Mouse (Mus musculus) brown adipose tissue, adult 24 weeks (tissue): ENCODE results near the gene Sgpl1. TPM values are rescaled to one million over a fixed set of nuclear protein-coding genes. Genes with fewer than 3 reads are reported as not detected.
A peak's percentile ranks its signal among the peaks of the same experiment; 100 is the strongest.
"Not testable (repeated sequence)": the region's sequence is repeated elsewhere in the genome, so short reads cannot be mapped to it uniquely, and the experiment has no call there.

Experiments used
- H3K27ac ChIP-seq: fragments of 200-500 bp; replicated peaks from 2 replicates; pipeline ENCODE4 v1.5.1; 2012; ENCODE audit warnings: low read depth, mild to moderate bottlenecking, low read length
- H3K4me1 ChIP-seq: fragments of 200-500 bp; 2 replicates; pipeline ENCODE4 v1.6.1; 2012; ENCODE audit warnings: low read length, mixed read lengths; ENCODE audit not compliant: control insufficient read depth, insufficient read depth, insufficient read length
- H3K4me3 ChIP-seq: fragments of 200-500 bp; 2 replicates; pipeline ENCODE4 v1.5.1; 2012; ENCODE audit warnings: low read depth, mild to moderate bottlenecking, low read length, moderate library complexity; ENCODE audit not compliant: insufficient read depth
- polyA plus RNA-seq: library from polyadenylated mRNA; stranded (reverse); fragments of >200 nt; gene quantifications from 2 replicates; pipeline ENCODE4 v1.2.4, GENCODE M21; 2012; ENCODE audit not compliant: missing spikeins, insufficient read depth, insufficient read length

The Sgpl1 gene
- polyA plus RNA-seq, 1 experiment: 43.9 TPM

DNA sequence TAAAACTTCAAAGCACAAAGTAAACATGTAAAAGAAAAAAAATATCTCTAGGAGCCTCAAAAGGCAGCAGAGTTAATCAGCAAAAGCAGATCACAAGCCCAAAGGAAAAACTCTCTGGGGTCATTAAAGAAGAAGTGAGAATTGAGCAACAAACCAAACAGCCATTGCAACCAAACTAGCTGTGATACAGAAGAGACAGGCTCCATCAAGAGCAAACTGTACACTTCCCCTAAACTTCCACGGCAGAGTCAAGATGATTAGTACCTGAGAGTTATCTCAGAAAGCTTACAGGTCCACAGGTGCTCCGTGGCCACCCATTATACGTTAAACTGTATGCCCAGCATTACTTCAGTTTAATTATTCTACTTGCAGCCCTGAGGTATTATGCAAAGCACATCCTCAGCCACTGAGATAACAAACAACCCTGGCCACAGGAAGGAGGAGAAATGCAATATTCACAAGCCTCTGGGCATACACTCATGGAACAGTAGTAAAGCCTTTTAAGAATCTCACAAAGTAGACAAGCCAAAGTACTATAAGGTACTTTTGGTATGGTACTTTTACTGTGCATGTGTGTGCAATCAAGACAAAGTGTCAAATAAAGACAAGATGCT is 12.2 kb downstream of the Sgpl1 start:
- H3K4me1 ChIP-seq: peaks cover 2% of the 10 kb centered on the region
- no peak overlapping the region; the same call in 1 of the 2 replicates for H3K27ac ChIP-seq
- no peak overlapping the region for H3K4me3 ChIP-seq

DNA sequence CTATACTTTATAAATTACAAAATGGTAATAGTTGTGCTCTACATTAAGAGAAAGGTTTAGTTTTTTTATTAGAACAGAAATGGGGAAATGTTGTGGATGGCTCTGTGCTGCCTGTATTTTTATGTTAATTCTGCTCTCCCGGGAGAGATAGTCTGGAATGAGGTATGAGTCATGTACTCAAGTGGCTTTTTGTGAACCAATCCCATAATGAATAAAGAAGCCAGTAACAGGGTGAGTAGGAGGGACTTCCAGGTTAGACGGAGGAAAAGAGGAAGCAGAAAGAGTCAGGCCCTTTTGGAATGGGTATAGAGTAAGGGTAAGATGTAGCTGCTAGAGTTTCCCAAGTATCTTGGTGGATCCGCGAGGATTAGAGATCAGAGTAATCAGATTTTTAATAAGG is 13.5 kb downstream of the Sgpl1 start:
- peaks cover 2% of the 10 kb centered on the region; the same call in 1 of the 2 replicates for H3K4me1 ChIP-seq
- no peak overlapping the region for H3K27ac ChIP-seq
- no peak overlapping the region for H3K4me3 ChIP-seq

DNA sequence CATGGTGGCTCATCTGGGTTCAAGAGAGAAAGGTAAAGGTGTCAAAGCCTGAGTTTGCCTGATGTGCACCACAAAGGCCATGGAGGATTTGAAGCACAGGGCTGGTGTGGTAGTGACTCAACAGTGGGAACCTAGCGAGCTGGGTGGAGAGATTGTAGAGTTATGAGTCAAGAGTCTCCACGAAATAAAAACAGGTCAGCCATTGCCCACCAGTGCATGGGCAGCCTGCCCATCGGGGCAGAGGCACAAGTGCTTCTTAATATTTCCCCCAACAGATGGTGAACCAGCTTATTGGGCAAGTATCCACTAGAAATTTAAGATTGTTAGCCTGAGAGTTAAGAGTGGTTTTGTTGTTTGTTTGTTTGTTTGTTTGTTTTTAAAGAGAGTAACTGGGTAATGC is 16.5 kb downstream of the Sgpl1 start:
- Histone ChIP-seq H3K4me1 (peaks cover 2% of the 10 kb centered on the region; the same call in 1 of the 2 replicates), H3K4me3 (no peak overlapping the region), H3K27ac (no peak overlapping the region)

DNA sequence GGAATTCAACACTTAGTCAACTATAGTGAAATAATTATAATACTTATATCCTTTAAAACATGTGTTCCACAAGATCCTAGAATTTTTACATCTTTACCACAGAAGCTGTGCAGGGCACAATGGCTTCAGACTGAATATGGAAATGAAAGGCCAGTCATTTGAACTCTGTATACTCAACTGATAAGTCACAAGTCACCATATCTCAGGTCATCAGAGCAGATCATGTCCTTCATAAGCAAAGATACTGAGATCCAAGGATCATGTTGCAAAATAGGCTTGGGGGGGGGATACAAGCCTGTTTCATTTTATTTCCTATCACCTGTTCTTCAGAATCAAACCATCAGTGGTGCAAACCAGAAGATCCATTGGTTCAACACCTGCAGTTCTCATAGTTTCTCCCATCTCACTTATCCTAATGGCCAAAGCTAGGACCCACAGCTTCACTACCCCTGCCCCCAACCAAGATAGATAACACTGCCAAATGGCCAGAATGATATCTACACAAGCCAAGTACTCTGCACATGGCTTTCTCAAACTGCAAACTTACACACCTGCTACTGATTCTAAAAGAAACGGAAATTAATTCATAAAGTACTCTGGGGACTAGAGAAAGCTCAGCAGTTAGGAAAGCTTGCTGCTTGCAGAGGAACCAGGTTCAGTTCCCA is 18.7 kb downstream of the Sgpl1 start:
- Histone ChIP-seq H3K4me3 (no peak overlapping the region), H3K4me1 (peaks cover 2% of the 10 kb centered on the region; the same call in 1 of the 2 replicates), H3K27ac (no peak overlapping the region)

DNA sequence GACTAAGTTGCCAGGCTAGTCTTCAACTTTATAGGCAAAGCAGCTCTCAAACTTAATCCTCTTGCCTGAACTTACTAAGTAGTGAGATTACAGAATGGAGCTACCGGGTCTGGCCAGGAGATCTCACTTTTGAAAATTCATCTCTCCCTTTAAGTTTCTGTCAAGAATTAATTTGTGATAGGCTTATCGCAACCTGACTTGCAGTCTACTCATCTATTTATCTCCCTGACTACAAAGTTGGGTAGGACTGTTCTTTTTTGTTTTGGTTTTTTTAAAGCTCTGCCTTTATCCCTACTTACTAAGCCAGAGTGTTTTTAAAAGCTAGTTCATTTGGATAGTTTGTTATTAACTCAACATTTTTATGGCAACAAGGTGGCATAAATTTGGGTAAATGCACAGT is 23.0 kb downstream of the Sgpl1 start:
- Histone ChIP-seq H3K4me3 (no peak overlapping the region), H3K27ac (no peak overlapping the region), H3K4me1 (no peaks in the 10 kb centered on the region)

DNA sequence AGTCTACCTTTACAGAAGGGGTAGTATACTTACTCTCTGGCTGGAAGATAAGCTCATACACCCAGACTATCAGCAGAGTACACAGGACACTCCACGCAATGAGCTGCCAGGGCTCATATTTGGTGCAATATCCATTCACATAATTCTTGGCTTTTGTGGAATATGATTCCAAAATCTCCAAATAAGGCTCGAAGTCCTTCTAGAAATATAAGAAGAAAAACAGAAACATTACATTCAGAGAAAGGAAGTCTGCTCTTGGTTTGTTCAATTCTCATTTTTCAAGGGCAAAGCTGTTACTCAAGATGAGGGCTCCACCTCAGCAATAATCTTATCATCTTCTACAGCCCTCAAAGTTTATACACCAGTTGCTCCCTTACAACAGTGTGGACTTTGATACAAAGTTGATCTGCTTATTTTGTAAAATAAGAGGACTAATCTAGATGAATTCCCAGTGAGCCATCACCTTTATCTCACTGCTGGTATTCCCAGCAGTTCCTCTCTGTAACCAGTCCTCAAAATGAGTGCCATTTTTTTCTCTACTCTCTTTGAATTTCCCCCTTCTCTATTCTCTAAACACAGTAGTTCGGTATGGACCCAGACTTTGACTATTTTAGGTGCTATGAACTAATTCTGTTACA is 24.1 kb downstream of the Sgpl1 start:
- Histone ChIP-seq H3K4me3 (no peak overlapping the region), H3K4me1 (no peaks in the 10 kb centered on the region), H3K27ac (no peak overlapping the region)

DNA sequence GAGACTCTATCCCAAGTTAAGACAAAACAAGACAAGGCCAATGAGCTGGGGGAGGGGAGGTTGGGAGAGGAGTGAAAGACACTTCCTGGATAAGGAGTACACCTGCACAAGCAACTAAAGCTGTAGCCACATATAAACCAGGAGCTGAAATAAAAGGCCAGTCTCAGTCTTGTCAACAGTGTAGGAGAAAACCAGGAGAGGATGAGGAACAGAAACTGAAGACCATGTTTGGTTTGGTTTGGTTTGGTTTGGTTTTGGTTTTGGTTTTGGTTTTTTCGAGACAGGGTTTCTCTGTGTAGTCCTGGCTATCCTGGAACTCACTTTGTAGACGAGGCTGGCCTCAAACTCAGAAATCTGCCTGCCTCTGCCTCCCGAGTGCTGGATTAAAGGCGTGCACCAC is 25.8 kb downstream of the Sgpl1 start:
- not testable (repeated sequence) for H3K4me1 ChIP-seq, H3K27ac ChIP-seq, H3K4me3 ChIP-seq

DNA sequence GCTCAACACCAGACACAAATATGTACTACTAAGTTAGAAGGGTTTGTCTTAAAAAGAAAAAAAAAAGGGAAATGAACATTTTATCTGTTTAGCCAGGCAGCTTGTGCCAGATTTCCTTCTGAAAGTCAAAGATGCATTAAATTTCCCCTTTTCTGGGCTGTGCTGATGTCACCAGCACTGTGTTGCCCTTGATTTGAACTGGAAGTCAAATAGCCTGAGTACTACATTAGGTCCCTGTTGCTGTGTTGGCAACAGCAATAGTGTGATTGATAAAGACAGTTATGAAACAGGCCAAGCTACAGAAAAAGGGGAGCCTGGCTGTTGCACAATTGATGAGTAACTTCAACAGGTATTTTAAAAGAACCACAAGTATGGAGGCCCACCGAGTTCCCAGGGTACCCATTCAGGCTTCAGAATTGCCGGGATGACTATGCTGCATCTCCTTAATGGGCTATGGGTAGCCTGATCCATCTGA is 33.2 kb downstream of the Sgpl1 start:
- Histone ChIP-seq H3K4me3 (no peak overlapping the region), H3K4me1 (no peaks in the 10 kb centered on the region), H3K27ac (no peak overlapping the region)

DNA sequence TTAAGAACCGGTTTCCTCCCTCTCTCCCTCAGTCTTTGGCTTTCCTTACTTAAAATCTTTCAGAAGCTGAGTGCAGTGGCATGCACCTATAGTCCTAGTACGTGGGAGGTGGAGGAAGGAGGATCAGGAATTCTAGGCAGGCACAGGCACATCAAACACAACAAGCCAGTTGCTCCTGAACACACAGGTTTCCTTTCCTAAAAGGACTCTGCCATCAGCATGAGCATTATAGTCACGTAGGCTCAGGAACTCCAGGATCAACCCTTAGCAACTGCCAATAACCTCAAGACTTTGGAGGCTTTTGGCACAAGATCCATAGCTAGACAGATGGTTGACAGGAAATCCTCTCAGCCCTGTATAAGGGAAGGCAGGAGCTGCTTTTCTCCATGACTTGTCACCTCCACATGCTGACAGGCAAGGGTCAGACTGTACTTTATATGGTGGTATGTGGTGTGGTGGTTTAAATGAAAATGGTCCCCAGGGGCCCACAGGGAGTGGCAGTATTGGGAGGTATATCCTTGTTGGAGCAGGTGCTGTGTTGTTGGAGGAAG is 43.9 kb downstream of the Sgpl1 start:
- H3K4me3 ChIP-seq: no peak overlapping the region
- H3K4me1 ChIP-seq: no peaks in the 10 kb centered on the region
- H3K27ac ChIP-seq: no peak overlapping the region

DNA sequence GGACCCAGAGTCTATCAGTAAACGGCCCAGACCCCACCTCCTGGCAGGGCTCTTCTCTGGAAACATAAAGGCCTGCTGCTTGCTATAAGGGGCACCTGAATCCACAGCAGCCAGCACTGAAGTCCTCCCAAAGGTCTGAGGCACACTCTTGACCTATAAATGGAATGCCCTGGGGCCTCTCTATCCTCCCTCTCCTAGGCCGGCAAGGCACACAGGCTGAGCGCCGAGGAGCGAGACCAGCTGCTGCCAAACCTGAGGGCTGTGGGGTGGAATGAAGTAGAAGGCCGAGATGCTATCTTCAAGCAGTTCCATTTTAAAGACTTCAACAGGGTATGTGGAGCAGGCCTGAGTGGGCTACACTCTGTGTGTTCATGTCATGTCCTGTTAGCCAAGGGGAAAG is 55.6 kb downstream of the Sgpl1 start:
- H3K4me1 ChIP-seq: peaks cover 3% of the 10 kb centered on the region; the same call in 1 of the 2 replicates
- H3K27ac ChIP-seq: no peak overlapping the region

DNA sequence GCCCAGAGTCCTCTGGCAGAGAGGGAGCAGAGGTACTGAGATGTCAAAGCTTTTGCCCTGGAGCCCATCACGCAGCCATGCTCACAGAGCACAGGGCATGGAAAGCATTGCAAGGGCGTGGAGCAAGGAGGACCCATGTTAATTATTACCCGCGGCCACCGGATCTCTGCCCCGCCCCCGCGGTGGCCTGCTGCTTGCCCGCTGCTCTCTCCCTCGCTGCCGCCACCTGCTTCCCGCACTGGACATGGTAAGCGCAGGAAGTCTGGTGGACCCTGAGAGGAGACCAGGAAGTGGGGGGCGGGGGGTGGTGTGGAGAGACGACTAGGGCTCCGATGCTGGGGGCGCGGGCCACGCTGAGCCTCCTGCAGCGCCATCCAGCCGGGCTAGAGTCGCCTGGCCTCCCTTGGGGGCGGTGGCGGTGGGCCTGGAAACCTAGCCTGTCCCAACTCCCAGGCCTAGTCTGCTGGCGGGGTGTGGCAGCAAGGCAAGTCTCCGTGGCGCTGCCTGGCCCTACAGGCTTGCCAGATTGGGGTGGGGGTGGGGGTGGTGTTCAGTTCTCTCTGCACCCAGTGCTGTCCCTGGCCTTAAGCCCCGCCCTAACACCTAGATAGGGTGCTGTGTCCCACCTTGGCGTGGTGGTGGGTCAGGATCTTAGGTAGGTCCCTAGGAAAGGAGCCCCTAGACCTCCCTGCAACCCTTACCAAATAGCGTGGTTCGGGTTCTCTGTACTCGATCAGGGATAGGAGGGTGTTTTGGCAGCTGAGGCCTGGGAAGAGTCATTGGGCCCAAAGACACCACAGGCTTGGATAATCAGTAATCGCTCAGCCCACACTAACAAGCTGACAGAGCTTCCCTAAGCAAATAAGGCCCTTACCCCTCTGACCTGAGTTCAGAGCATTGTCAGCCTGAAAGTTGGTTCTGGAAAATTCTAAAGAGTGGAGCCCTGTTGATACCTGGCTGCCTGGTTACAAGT is 58.0 kb downstream of the Sgpl1 start, which contains the start of gene Pcbd1:
Gene Pcbd1 (plus strand): TSS at position 162 of the 973 bp plus-strand sequence.
- H3K27ac ChIP-seq: no peak within 1 kb of the TSS

More for the DNA sequence above, 55.6 kb downstream of the Sgpl1 start:
- no peak overlapping the region for H3K4me3 ChIP-seq

DNA sequence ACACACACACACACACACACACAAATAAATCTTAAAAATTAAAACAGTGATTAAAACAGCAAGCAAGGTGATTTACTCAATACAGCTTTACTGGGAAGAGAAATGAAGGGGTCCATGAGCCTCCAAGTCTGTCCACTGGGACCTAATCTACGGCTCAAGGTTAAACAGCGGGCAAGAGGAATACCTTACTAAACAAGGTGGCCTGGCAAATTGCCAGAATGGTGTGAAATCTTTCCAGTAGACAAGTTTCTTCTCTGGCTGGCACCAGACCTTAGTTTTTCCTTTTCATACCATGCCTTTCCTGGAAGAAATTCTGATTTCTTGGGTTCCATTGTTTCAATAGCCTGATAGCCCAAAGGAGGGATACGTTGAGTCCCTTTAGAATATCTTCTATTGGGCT is 59.0 kb downstream of the Sgpl1 start:
- no peak overlapping the region for H3K4me3 ChIP-seq
- peaks cover 3% of the 10 kb centered on the region; the same call in 1 of the 2 replicates for H3K4me1 ChIP-seq
- no peak overlapping the region for H3K27ac ChIP-seq

More for the DNA sequence above, 58.0 kb downstream of the Sgpl1 start, which contains the start of gene Pcbd1:
- peaks cover 3% of the 10 kb centered on the region; the same call in 1 of the 2 replicates for H3K4me1 ChIP-seq
- 0 out of 2 replicates have a peak within 1 kb of the TSS, but pooled peaks have one; percentile 26 for H3K4me3 ChIP-seq

DNA sequence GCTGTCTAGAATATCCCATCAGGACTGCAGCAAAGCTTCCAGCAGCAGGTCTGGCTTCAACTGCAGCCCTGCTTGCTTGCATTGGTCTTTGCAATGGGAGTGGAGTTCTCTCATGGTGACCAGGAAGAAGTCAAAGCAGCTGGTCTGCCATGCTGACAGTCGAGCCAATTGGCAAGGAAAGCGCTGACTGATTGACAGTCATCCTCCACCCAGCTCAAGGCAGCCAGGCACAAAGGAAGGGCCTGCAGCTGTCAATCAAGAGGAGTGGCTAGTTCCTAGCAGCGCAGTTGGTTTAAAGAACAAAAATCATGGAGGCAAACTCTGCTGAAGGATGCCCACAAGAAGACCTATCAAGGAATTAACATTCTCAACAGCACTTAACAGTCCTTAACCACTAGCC is 61.0 kb downstream of the Sgpl1 start:
- Histone ChIP-seq H3K27ac (no peak overlapping the region), H3K4me1 (peaks cover 3% of the 10 kb centered on the region; the same call in 1 of the 2 replicates), H3K4me3 (no peak overlapping the region)

DNA sequence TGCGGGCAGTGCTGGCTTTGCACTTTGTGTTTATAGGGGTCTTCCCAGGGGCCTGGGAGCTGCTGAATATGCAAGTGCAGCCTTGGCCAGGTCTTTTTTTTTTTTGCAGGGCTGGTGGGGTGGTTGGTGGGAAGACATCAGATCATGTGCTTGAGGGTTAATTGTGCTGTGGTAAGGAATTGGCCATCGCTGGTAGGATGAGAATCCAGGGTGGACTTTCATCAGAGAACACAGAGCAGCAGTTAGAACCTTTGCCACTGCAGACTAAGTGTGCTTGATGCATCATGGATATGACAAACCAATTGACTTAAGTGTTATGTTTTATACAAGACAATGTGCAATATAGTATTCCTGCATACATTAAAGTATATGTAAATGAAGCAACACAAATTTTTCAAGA is 62.1 kb downstream of the Sgpl1 start:
- Histone ChIP-seq H3K4me3 (no peak overlapping the region), H3K4me1 (peaks cover 3% of the 10 kb centered on the region; the same call in 1 of the 2 replicates), H3K27ac (no peak overlapping the region)
